Mouse (Mus musculus) megakaryocyte progenitor cell, adult 5-6 weeks (primary cell): ENCODE results near the gene Tff3. TPM values are rescaled to one million over a fixed set of nuclear protein-coding genes. Genes with fewer than 3 reads are reported as not detected.
A peak's percentile ranks its signal among the peaks of the same experiment; 100 is the strongest.

ENCODE experiments used
- ATAC-seq: replicated peaks from 2 replicates; pipeline ENCODE4 v1.8.0; 2016; ENCODE audit warnings: mild to moderate bottlenecking, moderate TSS enrichment, inconsistent platforms; ENCODE audit not compliant: poor library complexity
- total RNA-seq, 2 experiments: library from RNA; stranded (forward) in 1 of 2; stranded (reverse) in 1 of 2; fragments of 157-497, 149-512 nt in 1 of 2; fragments of 200-1000 nt in 1 of 2; gene quantifications; 2 replicates each; pipeline versions ENCODE4 v1.2.3 to v1.2.4; 2015 to 2017

Tff3 gene
- total RNA-seq, 2 experiments from 2014 or later: not detected

GRCm38 (mm10) chr17:31125548-31126266 lies 3.7 kb downstream of the Tff3 start:
- no peak for ATAC-seq

- ATAC-seq: 0 out of 2 replicates have a peak, but pooled peaks have one; percentile 60
These were observed 7.5 kb downstream of the Tff3 start for GRCm38 (mm10) chr17:31121975-31122374.

DNA sequence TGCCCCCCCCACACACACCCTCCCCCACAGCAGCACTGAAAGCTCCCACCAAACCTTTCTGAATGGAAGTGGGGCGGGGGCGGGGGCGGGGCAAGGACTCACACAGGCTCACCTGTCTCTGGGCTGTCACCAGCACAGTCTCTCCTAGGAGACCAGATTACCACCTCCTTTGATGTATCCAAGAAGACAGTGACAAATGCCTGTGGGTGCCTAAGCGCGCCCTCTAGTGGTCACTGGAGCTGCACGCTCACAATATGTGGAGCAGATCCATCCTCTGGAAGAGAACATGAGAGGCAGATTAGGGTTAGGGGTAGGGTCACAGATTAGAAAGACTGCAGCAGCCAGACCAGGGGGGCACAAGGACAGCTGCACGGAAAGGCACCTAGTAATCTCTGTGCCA lies 10.0 kb downstream of the Tff3 start:
- peak; percentile 80 for ATAC-seq

DNA sequence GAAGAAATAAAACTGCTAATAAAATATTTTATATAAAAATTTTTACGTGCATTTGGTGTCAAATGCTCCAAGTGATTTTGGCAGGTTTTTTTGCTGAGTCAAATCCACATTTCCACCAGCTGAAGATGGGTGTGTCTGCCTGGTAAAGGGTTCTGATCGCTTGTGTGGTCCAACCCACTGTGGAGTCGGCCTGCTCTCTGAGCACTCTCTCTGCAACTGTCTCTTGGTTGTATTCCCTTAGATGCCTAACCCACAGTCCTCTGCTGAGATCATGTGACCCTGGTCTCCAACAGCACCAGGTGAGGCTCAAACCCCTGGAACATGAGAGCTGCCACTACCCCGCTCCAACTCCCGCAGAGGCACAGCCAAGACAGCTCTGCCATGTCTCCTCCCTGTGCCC lies 11.5 kb downstream of the Tff3 start:
- no peak for ATAC-seq

DNA sequence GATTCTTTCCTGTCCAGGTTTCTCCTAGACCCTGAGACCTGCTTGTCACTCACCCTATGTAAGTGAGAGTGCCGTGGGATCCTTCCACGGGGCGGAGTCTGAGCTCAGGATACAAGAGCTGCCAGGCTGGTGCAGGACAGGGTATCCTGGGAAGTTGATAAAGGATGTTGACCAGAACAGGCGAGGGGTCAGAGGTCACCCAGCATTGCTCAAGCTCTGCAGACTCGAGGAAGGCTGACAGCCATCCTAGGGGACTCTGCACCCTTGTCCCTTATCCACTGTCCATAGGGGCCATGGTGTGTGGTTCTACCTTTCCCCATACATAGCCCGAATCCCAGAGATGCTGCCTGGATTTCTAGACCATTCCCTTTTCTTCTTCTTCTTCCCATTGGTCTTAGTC lies 13.4 kb downstream of the Tff3 start:
- ATAC-seq: no peak

GRCm38 (mm10) chr17:31113191-31113856 lies 16.1 kb downstream of the Tff3 start:
- no peak for ATAC-seq

GRCm38 (mm10) chr17:31108388-31108787 lies 21.1 kb downstream of the Tff3 start:
- peak; percentile 54; the same call in 1 of the 2 replicates for ATAC-seq

- ATAC-seq: no peak
These were observed 25.6 kb downstream of the Tff3 start for GRCm38 (mm10) chr17:31103823-31104222.

DNA sequence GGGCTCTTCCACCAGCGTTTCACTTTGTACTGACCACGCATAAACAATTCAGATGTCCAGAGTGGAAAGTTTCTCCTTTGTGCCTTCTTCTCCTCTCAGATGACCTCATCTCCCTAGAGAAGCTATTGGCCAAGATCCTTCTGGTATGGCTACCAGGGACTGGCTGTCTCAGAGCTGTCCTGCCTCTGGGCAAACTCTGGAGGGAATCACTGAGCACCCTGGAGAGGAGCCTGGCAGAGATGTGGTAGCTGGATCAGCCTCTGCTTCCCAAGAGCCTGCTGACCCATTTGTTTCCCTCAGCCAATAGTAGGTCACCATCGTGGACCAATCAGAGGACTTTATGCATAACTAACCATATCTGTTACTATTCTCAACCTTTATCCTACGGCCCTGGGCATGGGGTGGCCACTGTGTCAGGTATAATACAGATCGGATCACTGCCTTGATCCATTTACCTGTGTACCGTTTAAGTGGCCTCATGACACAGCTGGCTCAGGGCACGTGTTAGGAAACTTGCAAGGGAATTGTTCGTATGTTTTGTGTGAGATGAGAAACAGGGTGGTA lies 26.4 kb downstream of the Tff3 start:
- no peak for ATAC-seq

DNA sequence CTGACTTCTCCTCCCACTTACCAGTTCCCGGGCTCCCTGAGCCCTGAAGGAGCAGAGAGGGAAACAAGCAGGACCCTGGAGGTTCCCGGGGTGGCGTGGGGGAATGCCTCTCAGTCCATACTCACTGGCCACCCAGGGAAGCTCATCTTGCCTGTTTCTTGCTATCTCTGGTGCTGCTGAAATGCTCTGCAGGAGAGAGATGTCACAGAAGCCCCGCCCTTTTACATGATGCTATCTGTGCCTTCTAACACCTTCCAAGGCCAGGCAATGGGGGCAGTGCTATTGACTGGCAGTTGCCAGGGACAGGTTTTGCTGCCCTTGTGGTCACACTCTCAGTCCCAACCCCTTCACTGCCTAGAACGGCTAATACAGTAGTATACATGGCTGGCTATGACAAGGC lies 30.7 kb downstream of the Tff3 start:
- ATAC-seq: 0 out of 2 replicates have a peak, but pooled peaks have one; percentile 20

DNA sequence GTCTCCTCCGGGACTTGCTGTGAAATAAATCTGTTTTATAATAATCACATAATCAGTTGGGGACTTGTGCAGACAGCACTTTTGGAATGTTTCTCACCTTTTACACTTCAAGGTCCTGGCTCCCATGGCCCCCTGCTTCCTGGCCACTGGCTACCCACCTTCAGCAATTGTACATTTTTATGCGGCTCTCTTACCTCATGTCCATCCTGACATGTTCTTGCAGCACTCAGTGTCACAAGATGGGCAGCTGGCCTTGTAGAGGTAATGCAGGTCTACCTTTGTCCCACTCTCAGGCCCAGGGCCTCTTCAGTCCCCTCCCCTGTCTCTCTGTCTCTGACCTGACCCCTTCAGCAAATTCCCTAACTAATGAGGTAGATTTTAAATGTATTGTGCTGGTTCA lies 32.6 kb downstream of the Tff3 start:
- no peak for ATAC-seq

GRCm38 (mm10) chr17:31095570-31095969 lies 33.9 kb downstream of the Tff3 start:
- no peak for ATAC-seq

DNA sequence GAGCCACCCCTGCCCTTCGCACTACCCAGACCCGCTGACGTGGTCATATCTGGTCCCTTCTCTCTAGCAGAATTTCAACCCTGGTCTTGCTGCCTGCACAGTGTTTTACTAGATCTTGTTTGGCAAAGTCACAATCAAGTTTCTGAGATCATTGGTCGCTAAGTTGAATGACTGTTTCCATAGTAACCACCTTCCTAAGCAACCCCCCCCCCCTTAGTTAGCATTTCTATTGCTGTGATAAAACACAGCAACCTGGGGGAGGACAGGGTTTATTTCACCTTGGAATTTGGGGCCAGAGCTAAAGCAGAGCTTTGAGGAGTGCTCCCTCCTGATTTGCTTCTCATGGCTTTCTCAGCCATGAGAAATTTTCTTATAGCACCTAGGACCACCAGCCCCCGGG lies 34.7 kb downstream of the Tff3 start:
- no peak for ATAC-seq

DNA sequence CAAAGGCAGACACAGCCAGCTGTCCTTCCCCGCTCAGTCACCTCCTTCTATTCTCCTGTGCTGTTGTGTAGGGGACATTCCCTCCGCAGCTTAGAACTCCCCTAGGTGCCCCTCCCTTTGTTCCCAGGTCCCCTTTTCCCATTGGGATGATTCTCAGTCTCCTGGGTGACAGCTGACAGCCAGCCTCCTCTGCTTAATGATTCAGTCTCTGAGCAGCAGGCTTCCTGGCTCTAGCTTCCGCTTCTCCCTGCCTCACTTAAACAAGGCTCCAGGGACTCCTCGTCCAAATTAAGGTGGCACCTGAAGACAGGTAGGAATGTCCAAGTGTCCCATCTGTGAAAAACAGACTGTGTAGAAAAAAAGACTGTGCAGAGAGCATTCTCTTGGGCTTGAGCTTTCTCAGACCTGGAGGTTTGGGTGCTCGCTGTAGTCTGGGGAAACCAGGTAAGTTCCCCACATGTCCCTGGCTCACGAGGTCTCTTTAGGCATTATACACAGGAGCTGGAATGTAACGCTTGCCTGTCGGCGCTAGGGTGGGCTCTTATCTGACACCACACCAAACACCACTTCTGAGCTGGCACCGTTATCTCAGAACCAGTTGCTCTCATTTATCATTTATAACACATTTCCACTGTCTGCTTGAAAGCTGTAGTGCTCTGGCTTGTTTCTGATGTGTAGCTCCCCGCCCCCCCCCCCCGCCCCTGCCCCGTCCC lies 38.3 kb downstream of the Tff3 start:
- peak; percentile 86 for ATAC-seq

DNA sequence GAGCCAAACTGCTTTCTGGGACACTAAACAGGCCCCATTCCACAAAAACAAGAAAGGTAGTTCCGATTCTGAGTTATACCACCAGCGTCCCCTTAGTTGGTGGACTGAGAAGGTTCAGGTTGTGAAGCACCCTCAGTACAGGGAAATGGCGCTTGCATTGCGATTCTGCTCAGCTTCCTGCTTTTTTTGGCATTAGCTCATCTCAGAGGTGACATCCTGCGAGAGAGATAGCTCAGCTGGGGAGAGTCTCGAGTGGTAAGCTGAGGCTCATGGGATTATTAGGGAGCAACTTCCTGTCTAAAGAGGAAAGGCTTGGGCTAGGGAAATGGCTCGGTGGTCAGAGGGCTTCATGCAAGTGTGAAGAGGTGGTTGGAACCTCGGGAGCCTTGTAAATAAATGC lies 39.6 kb downstream of the Tff3 start:
- ATAC-seq: no peak

DNA sequence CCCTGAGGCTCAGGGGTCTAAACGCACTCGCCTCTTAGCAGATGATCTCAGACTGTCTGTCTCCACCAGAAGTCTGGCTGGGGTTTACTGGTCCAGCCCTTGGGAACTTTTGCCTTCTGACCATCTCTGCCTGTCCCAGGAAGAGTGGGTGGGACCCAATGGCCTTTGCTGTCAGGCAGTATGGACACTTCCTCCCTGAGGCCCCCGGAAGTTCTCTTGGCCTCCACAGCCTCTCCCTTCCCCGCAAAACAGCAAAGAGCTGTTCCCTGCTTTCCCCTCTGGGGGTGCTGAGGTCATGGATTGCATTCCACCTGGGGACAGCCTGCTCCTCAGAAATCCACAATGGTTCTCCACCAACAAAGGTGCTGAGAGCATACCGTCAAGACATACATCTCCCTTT lies 40.7 kb downstream of the Tff3 start:
- 0 out of 2 replicates have a peak, but pooled peaks have one; percentile 26 for ATAC-seq

DNA sequence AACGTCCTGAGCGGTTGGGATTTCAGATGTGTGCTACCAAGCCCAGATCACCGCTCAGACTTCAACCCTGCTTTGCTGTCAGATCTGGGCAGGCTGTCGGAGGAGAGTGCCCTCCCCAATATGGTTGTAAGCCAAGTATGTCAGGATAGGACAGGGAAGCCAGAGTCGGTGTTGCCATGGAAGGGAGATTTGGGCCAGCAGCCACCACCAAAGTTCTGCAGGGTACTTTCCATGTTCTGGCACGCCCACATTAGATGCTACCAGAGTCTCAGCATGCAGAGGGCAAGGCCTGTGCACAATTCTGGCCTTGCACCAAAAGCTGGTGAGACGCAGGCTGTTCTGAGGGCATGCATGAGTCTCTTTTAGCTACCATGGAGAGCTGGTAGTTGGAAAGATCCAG lies 43.2 kb downstream of the Tff3 start:
- ATAC-seq: no peak

DNA sequence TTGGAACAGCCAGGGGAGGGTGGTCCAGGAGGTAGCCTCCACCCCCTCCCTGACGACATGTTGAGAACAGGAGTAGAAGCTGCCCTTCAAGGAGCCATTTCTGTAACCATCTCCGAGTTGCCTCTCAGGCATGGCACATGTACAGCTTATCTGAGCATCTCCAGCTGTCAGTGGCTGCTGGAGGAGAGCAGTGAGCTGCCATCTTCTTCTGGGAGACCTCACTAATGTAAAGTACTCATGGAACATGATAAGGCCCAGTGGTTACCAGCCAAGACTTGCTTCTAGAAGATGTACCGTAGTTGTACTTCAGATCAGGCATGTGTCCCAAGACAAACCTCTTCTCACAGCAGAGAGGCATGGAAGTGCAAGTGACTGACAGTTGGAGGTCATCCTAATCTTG lies 43.9 kb downstream of the Tff3 start:
- peak; percentile 65 for ATAC-seq

GRCm38 (mm10) chr17:31082296-31083078 lies 47.0 kb downstream of the Tff3 start:
- ATAC-seq: no peak

GRCm38 (mm10) chr17:31079078-31079840 lies 50.2 kb downstream of the Tff3 start:
- ATAC-seq: no peak
